Mouse (Mus musculus) heart, adult 18-20 months (tissue): ENCODE data around the gene Tgfbr3. TPM values are rescaled to one million over a fixed set of nuclear protein-coding genes. Genes with fewer than 3 reads are reported as not detected.
A peak's percentile ranks its signal among the peaks of the same experiment; 100 is the strongest.

Experiments
- DNase-seq, 2 experiments: peaks; one replicate each; pipeline ENCODE4 v3.0.0; 2021 to 2022; ENCODE audit warnings: mixed read lengths in 1 of 2
- total RNA-seq, 2 experiments: library from RNA; stranded (reverse); gene quantifications; 2 replicates each; pipeline ENCODE4 v1.2.3; 2021

Gene Tgfbr3
- total RNA-seq, 2 experiments from 2014 or later, result 36.4 to 44.5 TPM

DNA sequence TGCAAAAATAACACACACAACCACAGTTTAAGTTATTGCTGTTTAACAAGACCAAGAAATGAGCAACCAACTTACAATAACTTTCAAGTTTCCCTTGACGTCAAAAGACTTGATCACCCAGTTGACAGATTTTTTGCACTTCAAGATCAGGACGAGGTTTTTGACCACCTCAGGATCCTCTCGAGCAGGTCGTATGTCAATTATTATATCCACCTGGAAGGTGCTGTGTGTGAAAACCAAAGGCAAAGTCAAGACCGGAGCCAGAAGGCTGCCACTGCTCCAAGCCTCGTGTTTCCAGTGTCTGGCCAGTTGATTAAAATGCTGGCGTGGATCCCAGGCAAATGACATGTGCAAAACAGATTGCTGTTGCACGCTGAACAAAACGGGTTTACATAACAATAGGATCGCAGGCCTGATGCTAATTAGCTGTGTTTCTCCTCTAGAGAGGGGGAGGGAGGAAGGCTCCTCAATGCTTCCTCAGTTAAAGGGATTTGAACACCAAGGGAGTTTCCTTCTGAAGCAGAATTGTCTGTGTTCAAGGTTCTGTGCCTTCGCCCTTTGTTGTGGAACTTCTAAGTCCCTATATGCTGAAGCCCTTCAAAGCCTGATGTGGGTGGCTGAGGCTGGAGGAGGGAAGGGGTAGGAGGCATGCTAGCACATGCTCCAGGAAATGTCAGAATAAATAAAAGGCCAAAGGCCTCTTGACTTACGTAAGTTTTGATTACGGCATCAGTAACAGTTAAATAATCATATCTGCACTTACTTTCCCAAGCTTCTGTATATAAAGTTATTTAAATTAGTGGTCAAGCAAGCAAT, 141.3 kb downstream of the Tgfbr3 start:
- peak; percentile 91 to 93 for DNase-seq

DNA sequence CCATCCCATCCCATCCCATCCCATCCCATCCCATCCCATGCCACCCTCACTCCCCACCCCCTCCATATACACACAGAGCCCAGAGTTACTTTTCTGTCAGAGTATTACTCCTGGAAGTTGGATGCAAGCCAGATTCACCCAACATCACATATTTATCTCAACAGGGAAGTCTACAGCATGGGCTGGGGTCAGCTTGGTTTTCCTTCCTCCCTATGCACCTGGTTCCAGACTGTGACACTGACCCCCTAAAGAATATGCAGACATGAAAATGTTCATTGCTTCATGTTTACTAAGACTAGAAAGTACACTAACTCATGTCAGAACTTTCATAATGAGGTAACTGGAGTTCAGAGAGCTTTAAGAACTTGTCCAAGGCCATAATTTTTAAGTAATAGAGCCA, 142.0 kb downstream of the Tgfbr3 start:
- DNase-seq, result no peak

DNA sequence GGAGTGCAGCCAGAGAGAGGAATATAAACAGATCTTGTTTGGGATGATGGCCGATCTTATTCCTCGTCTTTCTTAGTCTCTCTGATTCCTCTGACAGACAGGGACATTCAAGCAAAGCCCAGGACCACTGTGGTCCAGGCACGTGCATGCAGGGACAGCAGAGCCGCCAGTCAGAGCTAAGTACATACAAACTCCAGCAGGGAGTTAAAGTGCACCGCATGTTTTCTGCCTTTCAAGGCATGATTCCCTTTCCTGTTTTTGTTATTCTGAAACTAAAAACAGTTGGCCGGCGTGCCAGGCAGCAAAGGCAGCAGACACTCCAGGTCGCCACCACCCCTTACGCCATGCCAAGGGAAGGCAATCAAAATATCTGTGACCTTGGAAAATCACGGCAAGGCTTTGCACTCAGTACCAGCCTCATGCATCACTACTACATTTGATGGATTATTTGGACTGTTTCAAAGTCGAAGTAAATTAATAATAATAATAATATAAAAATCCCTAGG, 143.3 kb downstream of the Tgfbr3 start:
- peak in 1 of 2 experiments; percentile 48 for DNase-seq

DNA sequence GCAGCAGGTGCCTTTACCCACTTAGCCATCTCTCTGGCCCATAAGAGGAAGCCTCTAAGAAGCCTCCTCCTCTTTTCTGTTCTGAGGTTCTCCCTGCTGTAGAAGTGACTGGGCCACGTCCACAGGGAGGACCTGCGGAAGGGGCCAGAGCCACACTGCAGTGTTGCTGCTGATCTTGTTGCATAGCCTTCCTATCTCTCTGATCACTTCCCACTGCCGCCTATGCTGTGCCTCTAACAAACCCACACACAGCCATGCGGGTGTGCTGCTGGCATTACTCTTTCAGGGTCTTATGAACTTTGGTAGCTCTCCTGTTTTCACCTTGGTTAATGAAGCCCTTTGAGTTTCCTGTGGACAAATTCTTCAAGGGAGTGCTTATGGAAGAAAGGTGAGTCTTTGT, 144.3 kb downstream of the Tgfbr3 start:
- no peak for DNase-seq

DNA sequence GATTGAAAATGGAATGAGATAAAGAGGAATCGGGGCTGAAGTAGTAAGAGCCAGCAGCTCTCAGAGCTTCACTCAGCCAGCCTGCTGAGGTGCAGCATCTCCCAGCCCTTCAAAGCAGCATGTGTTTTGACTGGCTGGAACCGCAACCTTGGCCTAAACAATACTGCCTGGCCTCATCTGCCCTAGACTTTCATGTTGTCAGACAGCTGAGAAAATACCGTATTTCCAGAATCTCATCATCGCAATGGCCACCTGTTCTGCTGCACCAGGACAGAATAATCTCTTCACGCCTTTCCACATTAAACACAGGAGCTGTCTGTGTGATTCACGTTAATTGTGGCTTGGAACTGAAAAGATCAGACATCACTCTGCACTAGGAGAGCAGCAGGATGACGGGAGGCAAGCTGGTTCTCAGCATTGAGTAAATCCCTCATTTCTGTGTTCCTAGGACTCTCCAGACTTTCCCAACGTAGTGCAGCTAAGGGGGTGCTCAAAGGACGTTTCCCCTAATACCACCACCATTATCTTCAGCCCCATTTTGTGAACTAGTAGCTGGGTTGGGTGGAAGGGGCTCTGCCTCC, 145.1 kb downstream of the Tgfbr3 start:
- no peak for DNase-seq

DNA sequence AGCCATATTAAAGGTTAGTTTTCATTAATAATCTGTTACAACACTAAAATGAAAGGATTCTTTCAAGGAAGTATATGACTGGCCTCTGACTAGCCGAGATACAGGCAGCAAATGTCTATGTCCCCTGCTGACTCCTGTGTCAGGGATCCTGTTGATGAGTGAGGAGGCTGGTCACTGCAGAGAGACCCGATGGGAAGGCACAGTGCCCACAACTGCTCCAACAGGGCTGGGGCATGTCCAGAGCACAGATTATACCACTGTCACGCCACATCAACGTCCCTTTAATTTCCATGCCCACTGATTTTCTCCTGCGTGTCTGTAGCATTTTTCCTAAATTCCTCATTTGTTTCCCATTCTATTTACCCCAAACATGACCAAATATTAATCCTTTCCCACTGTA, 146.0 kb downstream of the Tgfbr3 start:
- DNase-seq, result no peak

GRCm38 (mm10) chr5:107142791-107143190, 146.6 kb downstream of the Tgfbr3 start:
- no peak for DNase-seq

DNA sequence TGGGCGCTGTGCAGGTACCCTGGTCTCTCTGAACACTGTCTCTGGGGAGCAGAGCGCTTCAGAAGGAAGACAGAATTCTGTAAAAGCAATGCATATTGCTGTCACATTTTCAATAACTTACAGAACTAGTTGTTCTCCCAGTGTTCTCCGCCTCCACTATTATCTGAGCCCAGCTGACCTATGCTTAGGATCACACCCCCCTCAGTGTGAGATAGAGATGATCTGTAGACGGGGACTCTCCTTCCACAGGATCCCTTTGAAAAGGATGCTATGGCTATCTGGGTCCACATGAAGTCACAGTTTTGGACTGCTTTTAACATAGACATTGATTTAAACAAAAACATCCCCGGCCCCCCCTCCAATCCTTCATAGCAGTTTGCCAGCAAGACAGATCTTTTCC, 148.1 kb downstream of the Tgfbr3 start:
- no peak for DNase-seq

DNA sequence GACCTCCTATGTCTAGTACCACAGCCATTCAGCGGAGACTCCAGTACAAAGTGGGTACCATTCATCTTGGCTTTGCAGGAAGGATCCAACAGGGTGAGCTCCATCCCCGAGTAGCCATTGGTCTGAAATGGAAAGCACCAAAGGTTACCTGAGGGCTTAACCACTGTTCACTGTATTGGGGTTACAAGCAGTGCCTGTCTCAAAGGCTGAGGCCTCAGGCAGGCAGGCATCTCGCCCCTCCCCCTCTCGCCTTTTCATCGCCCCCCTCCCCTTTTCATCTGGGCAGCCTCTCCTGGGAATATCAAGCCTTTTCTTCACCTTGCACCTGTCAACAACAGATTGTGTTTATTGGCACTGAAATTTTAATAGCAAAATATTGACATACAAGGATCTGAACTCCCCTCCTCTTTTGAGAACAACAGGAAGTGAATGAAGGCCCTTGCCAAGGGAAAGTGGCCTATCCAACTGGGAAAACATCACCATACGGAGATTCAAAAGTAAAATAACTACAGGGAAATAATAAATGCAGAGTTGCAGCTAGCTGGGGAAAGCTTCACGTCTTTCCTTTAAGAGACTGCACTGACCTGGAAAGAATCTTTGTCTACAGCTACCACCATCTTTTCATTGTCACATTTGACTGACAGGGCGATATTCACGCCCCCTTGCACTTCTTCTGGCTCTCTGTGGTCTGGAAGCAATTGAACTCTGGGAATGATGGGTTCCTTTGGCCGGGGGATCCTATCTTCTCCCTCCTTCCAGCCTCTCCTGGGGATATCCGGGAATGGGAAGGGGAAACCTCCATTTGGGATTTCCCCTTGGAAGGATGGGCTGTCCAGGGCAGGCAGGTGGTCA, 149.4 kb downstream of the Tgfbr3 start:
- DNase-seq, result no peak

DNA sequence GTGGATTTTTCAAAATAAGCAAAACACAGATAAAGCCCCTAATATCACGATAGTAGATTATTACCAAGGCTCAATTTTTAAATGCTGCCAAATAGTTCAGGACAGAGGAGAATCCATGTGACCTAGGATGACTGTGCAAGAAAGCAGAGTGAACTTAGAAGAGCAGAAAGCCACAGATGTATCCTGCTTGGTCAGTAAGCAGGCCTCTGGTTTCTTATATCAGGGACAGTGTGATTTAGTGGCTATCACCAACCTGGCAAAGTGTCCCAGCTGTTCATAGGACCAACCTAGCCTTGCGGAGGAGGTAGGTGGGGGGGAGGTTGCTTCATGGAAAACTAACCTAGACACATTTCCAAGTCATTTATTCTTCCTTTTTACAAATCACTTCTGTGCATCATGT, 156.1 kb downstream of the Tgfbr3 start:
- DNase-seq, result no peak

DNA sequence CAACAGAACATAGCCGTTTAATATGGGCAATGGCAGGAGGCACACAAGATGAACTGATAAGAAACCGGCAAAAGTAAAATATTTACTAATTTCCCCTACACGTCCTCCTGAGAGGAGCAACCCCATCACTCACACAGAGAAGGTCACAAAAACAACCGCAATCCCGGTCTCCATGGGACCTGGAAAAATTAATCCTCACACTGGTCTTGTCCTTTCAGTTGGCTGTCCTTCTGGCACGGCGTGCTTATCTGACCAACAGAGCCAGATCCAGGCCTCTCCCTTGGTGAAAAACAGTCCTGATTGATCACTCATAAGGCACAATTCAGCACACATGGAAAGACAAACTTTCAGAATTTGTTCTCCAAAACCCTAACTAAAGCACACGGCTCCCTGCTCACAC, 157.2 kb downstream of the Tgfbr3 start:
- no peak for DNase-seq

DNA sequence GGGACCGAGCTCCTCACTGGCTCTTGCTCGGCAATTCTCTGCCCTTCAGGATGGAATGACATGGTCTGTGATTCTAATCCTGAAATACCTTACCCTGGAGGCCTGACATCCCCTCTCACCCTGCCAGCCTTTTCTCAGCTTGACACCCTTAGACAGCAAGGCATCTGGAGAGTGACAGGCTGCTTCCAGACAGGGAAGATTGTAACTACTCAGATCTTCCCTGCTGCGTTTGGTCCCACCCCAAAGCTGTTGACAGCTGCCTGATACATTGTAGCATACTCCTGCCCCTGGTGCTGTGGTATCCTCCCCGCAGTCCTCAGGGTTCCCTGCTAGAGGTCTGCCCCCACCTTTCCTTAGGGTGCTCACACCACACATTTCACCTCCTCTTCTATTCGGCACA, 160.1 kb downstream of the Tgfbr3 start:
- DNase-seq, result no peak

- DNase-seq, result peak in 1 of 2 experiments; percentile 49
Measured at GRCm38 (mm10) chr5:107126561-107126960, 162.9 kb downstream of the Tgfbr3 start.

DNA sequence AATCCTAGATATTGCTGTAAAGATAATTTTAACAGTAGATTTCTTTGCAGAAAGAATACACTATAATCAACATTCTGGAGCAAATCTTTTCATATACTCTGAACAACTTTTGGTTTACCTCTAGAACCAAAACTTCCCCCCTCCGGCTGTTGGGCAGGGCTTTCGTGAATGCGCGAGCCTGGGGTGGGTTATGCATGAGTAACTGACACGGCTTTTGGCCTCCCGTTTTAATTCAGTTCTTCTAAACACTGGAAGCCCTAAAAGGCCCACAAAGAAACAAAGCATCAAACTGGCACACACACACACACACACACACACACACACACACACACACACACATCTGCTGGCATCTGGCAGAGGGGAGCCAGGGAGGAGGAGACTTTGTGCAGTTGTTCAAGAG, 164.3 kb downstream of the Tgfbr3 start:
- DNase-seq, result no peak

- peak in 1 of 2 experiments; percentile 52 for DNase-seq
Measured at GRCm38 (mm10) chr5:107124531-107124930, 164.9 kb downstream of the Tgfbr3 start.

GRCm38 (mm10) chr5:107122622-107123021, 166.8 kb downstream of the Tgfbr3 start:
- DNase-seq, result peak in 1 of 2 experiments; percentile 64

- peak in 1 of 2 experiments; percentile 67 for DNase-seq
Measured at GRCm38 (mm10) chr5:107121086-107121485, 168.3 kb downstream of the Tgfbr3 start.

- peak; percentile 59 to 61 for DNase-seq
Measured at GRCm38 (mm10) chr5:107120624-107121023, 168.8 kb downstream of the Tgfbr3 start.

DNA sequence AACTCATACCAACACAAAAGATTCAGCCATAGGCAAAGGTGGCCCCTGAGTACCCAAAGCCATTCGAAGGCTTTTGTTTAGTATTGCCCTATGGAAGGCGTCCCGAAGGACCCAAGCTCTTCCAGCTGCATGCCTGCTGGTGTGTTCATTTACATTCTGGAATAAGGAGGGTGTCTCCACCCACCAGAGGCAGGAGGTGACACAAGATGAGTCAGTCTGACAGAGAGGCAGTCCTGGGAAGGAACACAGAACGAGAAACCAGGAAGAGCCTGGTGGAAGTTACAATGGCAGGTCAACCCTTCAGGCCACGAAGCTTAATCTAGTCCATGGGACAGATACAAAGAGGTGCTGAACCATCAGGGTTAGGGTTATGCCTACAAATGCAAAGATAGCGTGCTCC, 169.5 kb downstream of the Tgfbr3 start:
- DNase-seq, result no peak

GRCm38 (mm10) chr5:107116821-107117220, 172.6 kb downstream of the Tgfbr3 start:
- peak; percentile 84 to 89 for DNase-seq

GRCm38 (mm10) chr5:107112656-107113275, 176.7 kb downstream of the Tgfbr3 start:
- no peak for DNase-seq

DNA sequence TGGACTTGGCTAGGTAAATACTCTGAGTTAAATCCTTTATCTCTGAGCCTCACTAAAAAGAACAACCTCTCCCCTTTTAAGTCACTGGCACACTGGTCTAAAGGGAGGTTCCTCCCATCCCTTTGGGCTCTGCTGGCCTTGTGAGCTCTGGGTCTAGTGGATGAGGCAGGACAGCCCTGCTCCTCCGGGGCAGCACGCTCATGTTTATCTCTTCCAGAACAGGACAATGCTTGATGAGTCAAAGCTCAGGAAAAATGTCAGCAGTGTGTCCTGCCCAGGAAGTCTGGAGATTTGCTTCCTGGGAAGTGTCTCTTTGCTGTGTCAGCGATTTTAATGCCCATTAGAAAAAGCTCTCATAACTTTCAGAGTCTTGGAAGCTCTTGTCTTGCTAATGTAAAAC, 177.6 kb downstream of the Tgfbr3 start:
- no peak for DNase-seq
